Mouse (Mus musculus) liver, adult (tissue): ENCODE data around the gene Kif26b.

Experiments
- GATA4 ChIP-seq: IDR thresholded peaks from 2 replicates; pipeline ENCODE4 v1.6.1; 2014; ENCODE audit warnings: mild to moderate bottlenecking, low read length; ENCODE audit not compliant: insufficient replicate concordance

Gene Kif26b

GRCm38 (mm10) chr1:178663539-178663938 lies 134.6 kb downstream of the Kif26b start:
- no peak for TF ChIP-seq GATA4

- TF ChIP-seq GATA4, result no peak
Measured at GRCm38 (mm10) chr1:178664271-178664969, 135.5 kb downstream of the Kif26b start.

- TF ChIP-seq GATA4, result no peak
Measured at GRCm38 (mm10) chr1:178666524-178666923, 137.6 kb downstream of the Kif26b start.

GRCm38 (mm10) chr1:178667808-178668207 lies 138.9 kb downstream of the Kif26b start:
- no peak for TF ChIP-seq GATA4

- TF ChIP-seq GATA4, result no peak
Measured at GRCm38 (mm10) chr1:178668907-178669306, 140.0 kb downstream of the Kif26b start.

- no peak for TF ChIP-seq GATA4
Measured at GRCm38 (mm10) chr1:178673051-178673450, 144.1 kb downstream of the Kif26b start.

GRCm38 (mm10) chr1:178673506-178673905 lies 144.6 kb downstream of the Kif26b start:
- no peak for TF ChIP-seq GATA4

- no peak for TF ChIP-seq GATA4
Measured at GRCm38 (mm10) chr1:178675542-178676252, 146.8 kb downstream of the Kif26b start.

GRCm38 (mm10) chr1:178677160-178677559 lies 148.2 kb downstream of the Kif26b start:
- no peak for TF ChIP-seq GATA4

- no peak for TF ChIP-seq GATA4
Measured at GRCm38 (mm10) chr1:178677630-178678221, 148.8 kb downstream of the Kif26b start.

- TF ChIP-seq GATA4, result no peak
Measured at GRCm38 (mm10) chr1:178683631-178684030, 154.7 kb downstream of the Kif26b start.

GRCm38 (mm10) chr1:178684991-178685680 lies 156.2 kb downstream of the Kif26b start:
- TF ChIP-seq GATA4, result no peak

- TF ChIP-seq GATA4, result no peak
Measured at GRCm38 (mm10) chr1:178686881-178687280, 158.0 kb downstream of the Kif26b start.

- no peak for TF ChIP-seq GATA4
Measured at GRCm38 (mm10) chr1:178689512-178689911, 160.6 kb downstream of the Kif26b start.

GRCm38 (mm10) chr1:178691679-178692078 lies 162.8 kb downstream of the Kif26b start:
- no peak for TF ChIP-seq GATA4

GRCm38 (mm10) chr1:178700102-178700501 lies 171.2 kb downstream of the Kif26b start:
- no peak for TF ChIP-seq GATA4

- no peak for TF ChIP-seq GATA4
Measured at GRCm38 (mm10) chr1:178703496-178703895, 174.6 kb downstream of the Kif26b start.
